Mouse (Mus musculus) CH12.LX (cell line): ENCODE measurements around the gene Vmn1r58.
"Not testable (repeated sequence)": the region's sequence is repeated elsewhere in the genome, so short reads cannot be mapped to it uniquely, and the experiment has no call there.

Experiments
- CHD2 ChIP-seq: IDR thresholded peaks from 2 replicates; pipeline ENCODE4 v1.6.1; 2011; ENCODE audit warnings: low read length, improper control_type of control experiment
- CTCF ChIP-seq, 2 experiments: IDR thresholded peaks in 1 of 2; conservative IDR thresholded peaks in 1 of 2; 2 replicates each; pipeline ENCODE4 v1.5.1; 2011 to 2012; ENCODE audit warnings: low read depth in 2 of 2, low read length in 2 of 2, improper control_type of control experiment in 1 of 2, inconsistent platforms in 1 of 2, mild to moderate bottlenecking in 1 of 2, moderate library complexity in 1 of 2
- EP300 ChIP-seq: IDR thresholded peaks from 2 replicates; pipeline ENCODE4 v1.6.1; 2011; ENCODE audit warnings: low read length, improper control_type of control experiment
- HCFC1 ChIP-seq: IDR thresholded peaks from 2 replicates; pipeline ENCODE4 v1.6.1; 2012; ENCODE audit warnings: low read depth, mild to moderate bottlenecking, inconsistent platforms, low read length, improper control_type of control experiment
- JUN ChIP-seq: IDR thresholded peaks from 2 replicates; pipeline ENCODE4 v1.6.1; 2011; ENCODE audit warnings: low read depth, mild to moderate bottlenecking, low read length, improper control_type of control experiment, moderate library complexity; ENCODE audit not compliant: insufficient read depth
- MAZ ChIP-seq: IDR thresholded peaks from 2 replicates; pipeline ENCODE4 v1.6.1; 2012; ENCODE audit warnings: low read depth, mild to moderate bottlenecking, inconsistent platforms, low read length, improper control_type of control experiment, moderate library complexity
- NELFE ChIP-seq: IDR thresholded peaks from 2 replicates; pipeline ENCODE4 v1.6.1; 2011; ENCODE audit warnings: low read depth, low read length, improper control_type of control experiment
- PAX5 ChIP-seq: IDR thresholded peaks from 2 replicates; pipeline ENCODE4 v1.6.1; 2012; ENCODE audit warnings: low read length, inconsistent platforms, mixed read lengths
- POLR2A ChIP-seq: IDR thresholded peaks from 2 replicates; pipeline ENCODE4 v1.6.1; 2011; ENCODE audit warnings: low read depth, mild to moderate bottlenecking, improper control_type of control experiment, low read length
- TCF12 ChIP-seq: IDR thresholded peaks from 2 replicates; pipeline ENCODE4 v1.6.1; 2014; ENCODE audit warnings: low read depth, mild to moderate bottlenecking, inconsistent platforms, low read length, improper control_type of control experiment
- USF1 ChIP-seq: IDR thresholded peaks from 2 replicates; pipeline ENCODE4 v1.6.1; 2014; ENCODE audit warnings: low read depth, mild to moderate bottlenecking, inconsistent platforms, low read length, improper control_type of control experiment
- USF2 ChIP-seq: conservative IDR thresholded peaks from 2 replicates; pipeline ENCODE4 v1.6.1; 2011; ENCODE audit warnings: low read depth, low read length, improper control_type of control experiment
- ZC3H11A ChIP-seq: IDR thresholded peaks from 2 replicates; pipeline ENCODE4 v1.6.1; 2012; ENCODE audit warnings: low read depth, mild to moderate bottlenecking, inconsistent platforms, low read length, improper control_type of control experiment

DNA sequence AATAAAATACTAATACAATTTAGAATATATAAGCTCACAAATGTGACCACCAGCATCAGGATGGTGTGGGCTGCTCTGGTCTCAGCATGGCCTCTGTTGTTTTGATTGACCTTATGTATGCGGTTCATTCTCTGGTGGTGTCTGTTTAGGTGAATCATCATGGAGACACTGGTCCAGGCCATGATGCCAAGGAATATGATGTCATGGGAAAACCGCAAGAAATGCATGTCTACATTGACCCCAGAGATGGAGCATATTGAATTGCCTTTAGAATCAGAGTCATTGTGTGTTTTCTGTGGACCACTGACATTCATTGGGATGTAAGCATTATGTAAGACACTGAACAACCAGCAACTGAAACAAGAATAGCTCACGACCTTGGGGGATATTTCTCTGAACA, 40.8 kb upstream of the Vmn1r58 start:
- TF ChIP-seq JUN; HCFC1; POLR2A; ZC3H11A; CTCF (conservative IDR thresholded peaks at IDR 0.05 in 1 of 2, IDR thresholded peaks at IDR 0.05 in 1 of 2; ENCODE audit: low read depth in 2 of 2, low read length in 2 of 2); USF1; CHD2; USF2; MAZ; PAX5; NELFE; TCF12; EP300: not testable (repeated sequence)
